Mouse (Mus musculus): ENCODE data around the gene Akt3. TPM values are rescaled to one million over a fixed set of nuclear protein-coding genes. Genes with fewer than 3 reads are reported as not detected.

Gene Akt3
- polyA plus RNA-seq (2012; rRNA removed), result 14.5 and 15.3 TPM in 2 replicates
- 7.2 and 9.1 TPM in 2 replicates for polyA plus RNA-seq (2014; fragmentation: Nextera tagmentation; extraction: Ambion mirVana)

DNA sequence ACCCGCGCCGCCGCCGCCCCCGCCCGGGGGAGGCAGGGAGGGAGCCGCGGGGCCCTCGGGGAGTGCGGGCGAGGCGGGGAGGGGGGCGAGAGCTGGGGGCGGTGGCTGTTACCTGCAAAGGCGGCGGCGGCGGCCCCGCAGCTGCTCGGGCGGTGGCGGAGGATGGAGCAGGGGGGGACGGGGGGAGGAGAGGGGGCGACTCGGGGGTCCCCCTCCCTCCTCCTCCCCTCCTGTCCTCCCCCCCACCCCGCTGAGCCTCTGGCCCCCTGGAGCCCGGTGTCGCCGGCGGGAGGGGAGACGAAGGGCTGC is at the start of gene Akt3:
TSS of gene Akt3 (minus strand) at position 170 of the 309 bp plus-strand sequence.
- TF ChIP-seq POLR2A (IDR thresholded peaks at IDR 0.05; ENCODE audit: borderline replicate concordance, extremely low read depth, insufficient read depth, insufficient read length), result no peak
- Histone ChIP-seq H3K4me1 (ENCODE audit: control insufficient read depth, insufficient read depth, low read length) (peaks cover 16% of the 10 kb centered on the region), H3K9ac (ENCODE audit: low read depth, low read length, severe bottlenecking) (peak within 1 kb of the TSS; percentile 89), H3K36me3 (ENCODE audit: control insufficient read depth, insufficient read depth, low read length) (no peaks in the 10 kb centered on the region), H3K4me3 (replicated peaks; ENCODE audit: low read length) (peak within 1 kb of the TSS; percentile 93), H3K27me3 (ENCODE audit: control insufficient read depth, insufficient read depth, low read length) (no peaks in the 10 kb centered on the region), H3K4me2 (replicated peaks; ENCODE audit: low read depth, low read length, severe bottlenecking) (peak within 1 kb of the TSS; percentile 90), H3K27ac (replicated peaks; ENCODE audit: low read depth, low read length) (peak within 1 kb of the TSS; percentile 95), H3K9me3 (ENCODE audit: control insufficient read depth, low read length) (no peaks in the 10 kb centered on the region)
- DNase-seq (ENCODE audit: low spot score), result no peak
- peak; percentile 25 for ATAC-seq (ENCODE audit: low FRiP score, low read depth)
- WGBS, result no CpG with 5 or more reads among the region's 32 CpGs

GRCm38 (mm10) chr1:177307549-177307948 is 49.5 kb upstream of the Akt3 start:
- no peak overlapping the region for H3K4me2 ChIP-seq (replicated peaks; ENCODE audit: low read depth, low read length, severe bottlenecking)
- no peaks in the 10 kb centered on the region for H3K27me3 ChIP-seq (ENCODE audit: control insufficient read depth, insufficient read depth, low read length)
- 88% methylated on average over 11 of the region's 11 CpGs for WGBS
- H3K9ac ChIP-seq (ENCODE audit: low read depth, low read length, severe bottlenecking), result no peak overlapping the region
- ATAC-seq (ENCODE audit: low FRiP score, low read depth) (no peak), DNase-seq (ENCODE audit: low spot score) (no peak)
- no peaks in the 10 kb centered on the region for H3K4me1 ChIP-seq (ENCODE audit: control insufficient read depth, insufficient read depth, low read length)
- TF ChIP-seq POLR2A (IDR thresholded peaks at IDR 0.05; ENCODE audit: borderline replicate concordance, extremely low read depth, insufficient read depth, insufficient read length), result no peak
- no peak overlapping the region for H3K27ac ChIP-seq (replicated peaks; ENCODE audit: low read depth, low read length)
- H3K9me3 ChIP-seq (ENCODE audit: control insufficient read depth, low read length), result no peaks in the 10 kb centered on the region
- no peaks in the 10 kb centered on the region for H3K36me3 ChIP-seq (ENCODE audit: control insufficient read depth, insufficient read depth, low read length)
- no peak overlapping the region for H3K4me3 ChIP-seq (replicated peaks; ENCODE audit: low read length)

- Histone ChIP-seq H3K4me3 (replicated peaks; ENCODE audit: low read length) (no peak overlapping the region), H3K27me3 (ENCODE audit: control insufficient read depth, insufficient read depth, low read length) (no peaks in the 10 kb centered on the region), H3K36me3 (ENCODE audit: control insufficient read depth, insufficient read depth, low read length) (no peaks in the 10 kb centered on the region), H3K4me2 (replicated peaks; ENCODE audit: low read depth, low read length, severe bottlenecking) (no peak overlapping the region), H3K9ac (ENCODE audit: low read depth, low read length, severe bottlenecking) (no peak overlapping the region), H3K9me3 (ENCODE audit: control insufficient read depth, low read length) (no peaks in the 10 kb centered on the region), H3K4me1 (ENCODE audit: control insufficient read depth, insufficient read depth, low read length) (no peaks in the 10 kb centered on the region), H3K27ac (replicated peaks; ENCODE audit: low read depth, low read length) (no peak overlapping the region)
- TF ChIP-seq POLR2A (IDR thresholded peaks at IDR 0.05; ENCODE audit: borderline replicate concordance, extremely low read depth, insufficient read depth, insufficient read length), result no peak
- DNase-seq (ENCODE audit: low spot score) (no peak), ATAC-seq (ENCODE audit: low FRiP score, low read depth) (no peak)
- 92% methylated on average over 1 of the region's 1 CpGs for WGBS
Measured at GRCm38 (mm10) chr1:177298231-177298630, 40.2 kb upstream of the Akt3 start.

DNA sequence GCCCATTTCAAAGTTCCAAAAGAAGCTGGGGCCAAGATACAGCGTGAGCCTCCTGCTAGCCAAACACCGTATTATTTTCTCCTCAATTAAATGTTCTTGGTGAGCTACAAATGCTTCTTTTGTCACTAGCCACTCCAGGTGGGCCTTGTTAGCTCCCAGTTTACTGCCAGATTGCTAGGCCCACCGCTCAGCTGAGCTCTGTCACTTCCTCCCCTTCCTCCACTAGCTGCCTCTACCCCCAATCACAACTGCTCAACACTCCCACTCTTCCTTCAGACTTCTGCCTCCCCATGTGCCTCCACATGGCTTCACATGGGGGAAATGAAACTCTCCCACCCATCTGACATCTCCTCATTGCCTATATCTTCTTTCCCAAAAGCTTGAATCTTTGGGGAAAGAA is 28.8 kb upstream of the Akt3 start:
- no peak overlapping the region for H3K9ac ChIP-seq (ENCODE audit: low read depth, low read length, severe bottlenecking)
- no peak overlapping the region for H3K4me2 ChIP-seq (replicated peaks; ENCODE audit: low read depth, low read length, severe bottlenecking)
- no peak overlapping the region for H3K4me3 ChIP-seq (replicated peaks; ENCODE audit: low read length)
- no peaks in the 10 kb centered on the region for H3K4me1 ChIP-seq (ENCODE audit: control insufficient read depth, insufficient read depth, low read length)
- no peak for ATAC-seq (ENCODE audit: low FRiP score, low read depth)
- H3K36me3 ChIP-seq (ENCODE audit: control insufficient read depth, insufficient read depth, low read length), result no peaks in the 10 kb centered on the region
- no peaks in the 10 kb centered on the region for H3K27me3 ChIP-seq (ENCODE audit: control insufficient read depth, insufficient read depth, low read length)
- no peak for DNase-seq (ENCODE audit: low spot score)
- no peaks in the 10 kb centered on the region for H3K9me3 ChIP-seq (ENCODE audit: control insufficient read depth, low read length)
- TF ChIP-seq POLR2A (IDR thresholded peaks at IDR 0.05; ENCODE audit: borderline replicate concordance, extremely low read depth, insufficient read depth, insufficient read length), result no peak
- H3K27ac ChIP-seq (replicated peaks; ENCODE audit: low read depth, low read length), result no peak overlapping the region
- 21% methylated on average over 3 of the region's 3 CpGs for WGBS

GRCm38 (mm10) chr1:177281925-177282324 is 23.9 kb upstream of the Akt3 start:
- H3K4me2 ChIP-seq (replicated peaks; ENCODE audit: low read depth, low read length, severe bottlenecking), result no peak overlapping the region
- H3K36me3 ChIP-seq (ENCODE audit: control insufficient read depth, insufficient read depth, low read length), result no peaks in the 10 kb centered on the region
- no peaks in the 10 kb centered on the region for H3K4me1 ChIP-seq (ENCODE audit: control insufficient read depth, insufficient read depth, low read length)
- no peak for DNase-seq (ENCODE audit: low spot score)
- no peak for ATAC-seq (ENCODE audit: low FRiP score, low read depth)
- no peak overlapping the region for H3K9ac ChIP-seq (ENCODE audit: low read depth, low read length, severe bottlenecking)
- H3K27me3 ChIP-seq (ENCODE audit: control insufficient read depth, insufficient read depth, low read length), result no peaks in the 10 kb centered on the region
- H3K27ac ChIP-seq (replicated peaks; ENCODE audit: low read depth, low read length), result no peak overlapping the region
- TF ChIP-seq POLR2A (IDR thresholded peaks at IDR 0.05; ENCODE audit: borderline replicate concordance, extremely low read depth, insufficient read depth, insufficient read length), result no peak
- no peak overlapping the region for H3K4me3 ChIP-seq (replicated peaks; ENCODE audit: low read length)
- H3K9me3 ChIP-seq (ENCODE audit: control insufficient read depth, low read length), result no peaks in the 10 kb centered on the region

DNA sequence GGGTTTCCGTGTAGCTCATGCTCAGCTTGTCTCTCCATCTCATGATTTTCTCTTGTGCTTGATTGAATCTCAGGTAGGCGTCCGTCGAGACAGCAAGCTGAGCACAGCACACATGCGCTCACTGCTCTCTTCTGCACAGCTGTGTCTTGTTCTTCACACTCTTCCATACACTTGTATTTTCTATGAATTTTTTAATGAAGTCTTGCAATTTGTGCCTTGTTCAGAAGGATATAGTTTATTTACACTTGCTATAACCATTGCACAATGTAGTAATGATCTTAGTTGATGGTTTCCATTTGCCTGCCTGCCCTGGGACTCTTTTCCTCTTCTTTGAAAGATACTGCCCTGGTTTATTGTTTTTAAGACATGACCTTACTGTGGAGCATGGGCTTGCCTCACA is 19.4 kb upstream of the Akt3 start:
- H3K4me3 ChIP-seq (replicated peaks; ENCODE audit: low read length), result no peak overlapping the region
- no peaks in the 10 kb centered on the region for H3K4me1 ChIP-seq (ENCODE audit: control insufficient read depth, insufficient read depth, low read length)
- H3K36me3 ChIP-seq (ENCODE audit: control insufficient read depth, insufficient read depth, low read length), result no peaks in the 10 kb centered on the region
- no peaks in the 10 kb centered on the region for H3K27me3 ChIP-seq (ENCODE audit: control insufficient read depth, insufficient read depth, low read length)
- WGBS, result 90% methylated on average over 5 of the region's 5 CpGs
- TF ChIP-seq POLR2A (IDR thresholded peaks at IDR 0.05; ENCODE audit: borderline replicate concordance, extremely low read depth, insufficient read depth, insufficient read length), result no peak
- no peak for DNase-seq (ENCODE audit: low spot score)
- H3K27ac ChIP-seq (replicated peaks; ENCODE audit: low read depth, low read length), result no peak overlapping the region
- no peaks in the 10 kb centered on the region for H3K9me3 ChIP-seq (ENCODE audit: control insufficient read depth, low read length)
- H3K9ac ChIP-seq (ENCODE audit: low read depth, low read length, severe bottlenecking), result no peak overlapping the region
- H3K4me2 ChIP-seq (replicated peaks; ENCODE audit: low read depth, low read length, severe bottlenecking), result no peak overlapping the region
- ATAC-seq (ENCODE audit: low FRiP score, low read depth), result no peak
